Mouse (Mus musculus) erythroblast, embryonic 14.5 days (primary cell): ENCODE results near the gene AU040320.

Experiments used
- GATA1 ChIP-seq: IDR thresholded peaks from 2 replicates; pipeline ENCODE4 v1.6.1; 2012; ENCODE audit warnings: low read length, inconsistent platforms, mixed read lengths
- TAL1 ChIP-seq: IDR thresholded peaks from 3 replicates; pipeline ENCODE4 v1.6.1; 2012; ENCODE audit warnings: low read length, inconsistent platforms, mixed read lengths

- TF ChIP-seq GATA1 (no peak), TAL1 (no peak)
These were observed 19.2 kb upstream of the AU040320 start for GRCm38 (mm10) chr4:126734001-126734603.
